23 mouse cellular contexts compared by ENCODE assay signal in genomic region chr19:17318733-17319132, GRCm38 (mm10). TPM values are rescaled to one million over a fixed set of nuclear protein-coding genes. Genes with fewer than 3 reads are reported as not detected.
DNase-seq lines count a peak whose midpoint lies in the region; ATAC-seq and TF ChIP-seq lines count a peak whose summit lies in the region.
"Had no signal": no experiment of that assay in that cellular context is flagged by ENCODE, and none has a peak within 500 bp of the region (broad histone marks: within the 10 kb centered on the region; RNA-seq: fewer than 3 reads in every experiment).

No protein-coding gene starts in this region.

- no peak for TF ChIP-seq CTCF in MEL (IDR thresholded peaks at IDR 0.05 in 2 of 3, conservative IDR thresholded peaks at IDR 0.05 in 1 of 3; ENCODE audit: control insufficient read depth in 1 of 3, insufficient read depth in 1 of 3, low read depth in 2 of 3, low read length in 3 of 3, poor library complexity in 1 of 3, severe bottlenecking in 1 of 3)

- H3K4me2 ChIP-seq in kidney, embryonic 15.5 days, result no peak overlapping the region
- H3K4me2 ChIP-seq in liver, embryonic 12.5 days, result no peak overlapping the region
- no peak overlapping the region for H3K4me2 ChIP-seq in liver, embryonic 11.5 days
- H3K4me2 ChIP-seq: embryonic facial prominence, embryonic 13.5 days; forebrain, embryonic 12.5 days; forebrain, embryonic 15.5 days; hindbrain, embryonic 12.5 days; hindbrain, embryonic 15.5 days had no signal

- no peak overlapping the region for H3K9ac ChIP-seq in kidney, embryonic 15.5 days
- H3K9ac ChIP-seq in liver, embryonic 12.5 days, result no peak overlapping the region
- H3K9ac ChIP-seq in liver, embryonic 11.5 days (ENCODE audit: low read depth, low read length), result no peak overlapping the region
- no peak overlapping the region for H3K9ac ChIP-seq in MEL (ENCODE audit: control insufficient read depth, low read depth, low read length, poor library complexity, severe bottlenecking)
- H3K9ac ChIP-seq: embryonic facial prominence, embryonic 13.5 days; forebrain, embryonic 12.5 days; forebrain, embryonic 15.5 days; hindbrain, embryonic 12.5 days; hindbrain, embryonic 15.5 days had no signal

- no peak for TF ChIP-seq EP300 in MEL (IDR thresholded peaks at IDR 0.05; ENCODE audit: low read depth in 1 of 2, low read length in 2 of 2)

- ATAC-seq in kidney, embryonic 15.5 days (replicated peaks; ENCODE audit: low FRiP score), result peak; percentile 64; the same call in 1 of the 2 replicates
- ATAC-seq in liver, embryonic 12.5 days, result no peak
- ATAC-seq in liver, embryonic 11.5 days (replicated peaks; ENCODE audit: low FRiP score), result no peak
- ATAC-seq: forebrain, embryonic 15.5 days had no signal

- H3K79me2 ChIP-seq in MEL (ENCODE audit: control insufficient read depth, insufficient read depth, low read length, poor library complexity), result no peaks in the 10 kb centered on the region

- no peak for TF ChIP-seq POLR2A in MEL (IDR thresholded peaks at IDR 0.05; ENCODE audit: control insufficient read depth in 1 of 2, insufficient read depth in 1 of 2, low read depth in 1 of 2, low read length in 2 of 2, poor library complexity in 1 of 2)

- TF ChIP-seq RAD21 in MEL (IDR thresholded peaks at IDR 0.05; ENCODE audit: low read depth, low read length), result no peak

- 7% methylated on average over 3 of the region's 3 CpGs for WGBS in kidney, embryonic 15.5 days
- WGBS in liver, embryonic 12.5 days (ENCODE audit: insufficient replicate concordance), result 53% methylated on average over 3 of the region's 3 CpGs
- WGBS in liver, embryonic 11.5 days, result 45% methylated on average over 3 of the region's 3 CpGs

- no peak overlapping the region for H3K27ac ChIP-seq in kidney, embryonic 15.5 days
- 0 out of 2 replicates have a peak overlapping the region, but pooled peaks have one; percentile 1 for H3K27ac ChIP-seq in liver, embryonic 12.5 days
- no peak overlapping the region for H3K27ac ChIP-seq in liver, embryonic 11.5 days (ENCODE audit: low read depth, low read length)
- H3K27ac ChIP-seq in MEL (ENCODE audit: control insufficient read depth, low read depth, low read length), result no peak overlapping the region
- H3K27ac ChIP-seq: embryonic facial prominence, embryonic 13.5 days; forebrain, embryonic 12.5 days; forebrain, embryonic 15.5 days; heart, adult 2 months; heart, embryonic 10.5 days; hindbrain, embryonic 12.5 days; hindbrain, embryonic 15.5 days had no signal

- no peaks in the 10 kb centered on the region for H3K4me1 ChIP-seq in kidney, embryonic 15.5 days
- H3K4me1 ChIP-seq in liver, embryonic 12.5 days, result peaks cover 31% of the 10 kb centered on the region
- peaks cover 11% of the 10 kb centered on the region for H3K4me1 ChIP-seq in liver, embryonic 11.5 days (replicated peaks; ENCODE audit: control insufficient read depth, insufficient read depth, low read length)
- H3K4me1 ChIP-seq in MEL (ENCODE audit: control insufficient read depth in 1 of 2, insufficient read depth in 2 of 2, low read length in 2 of 2), result peaks cover 6 to 18% of the 10 kb centered on the region in 2 experiments
- H3K4me1 ChIP-seq: forebrain, embryonic 12.5 days; forebrain, embryonic 15.5 days; hindbrain, embryonic 12.5 days; hindbrain, embryonic 15.5 days had no signal

- H3K4me3 ChIP-seq in kidney, embryonic 15.5 days (replicated peaks), result no peak overlapping the region
- H3K4me3 ChIP-seq in liver, embryonic 12.5 days, result no peak overlapping the region
- no peak overlapping the region for H3K4me3 ChIP-seq in liver, embryonic 11.5 days (ENCODE audit: low read depth, low read length)
- peak overlapping the region in 1 of 2 experiments; percentile 32; a peak in 1 of 4 replicates for H3K4me3 ChIP-seq in MEL (ENCODE audit: control insufficient read depth in 1 of 2, insufficient read depth in 1 of 2, low read depth in 2 of 2, low read length in 2 of 2)
- H3K4me3 ChIP-seq: embryonic facial prominence, embryonic 13.5 days; erythroblast, embryonic 14.5 days; forebrain, embryonic 12.5 days; forebrain, embryonic 15.5 days; heart, adult 2 months; heart, embryonic 10.5 days; hindbrain, embryonic 12.5 days; hindbrain, embryonic 15.5 days had no signal

- H3K27me3 ChIP-seq in kidney, embryonic 15.5 days, result no peaks in the 10 kb centered on the region
- no peaks in the 10 kb centered on the region for H3K27me3 ChIP-seq in liver, embryonic 12.5 days (replicated peaks)
- no peaks in the 10 kb centered on the region for H3K27me3 ChIP-seq in liver, embryonic 11.5 days (replicated peaks; ENCODE audit: control insufficient read depth, insufficient read depth, low read length)
- H3K27me3 ChIP-seq in MEL (ENCODE audit: control insufficient read depth in 1 of 2, insufficient read depth in 2 of 2, low read length in 2 of 2), result no peaks in the 10 kb centered on the region
- H3K27me3 ChIP-seq: embryonic facial prominence, embryonic 13.5 days; forebrain, embryonic 12.5 days; forebrain, embryonic 15.5 days; hindbrain, embryonic 12.5 days; hindbrain, embryonic 15.5 days had no signal

- no peaks in the 10 kb centered on the region for H3K9me3 ChIP-seq in kidney, embryonic 15.5 days (replicated peaks)
- H3K9me3 ChIP-seq in liver, embryonic 12.5 days (replicated peaks), result no peaks in the 10 kb centered on the region
- no peaks in the 10 kb centered on the region for H3K9me3 ChIP-seq in liver, embryonic 11.5 days (ENCODE audit: control insufficient read depth, low read length)
- no peaks in the 10 kb centered on the region for H3K9me3 ChIP-seq in MEL (replicated peaks; ENCODE audit: insufficient read depth, low read length)
- H3K9me3 ChIP-seq: embryonic facial prominence, embryonic 13.5 days; forebrain, embryonic 12.5 days; forebrain, embryonic 15.5 days; heart, embryonic 10.5 days; hindbrain, embryonic 12.5 days; hindbrain, embryonic 15.5 days had no signal

- no peaks in the 10 kb centered on the region for H3K36me3 ChIP-seq in kidney, embryonic 15.5 days
- H3K36me3 ChIP-seq in liver, embryonic 12.5 days, result no peaks in the 10 kb centered on the region
- H3K36me3 ChIP-seq in liver, embryonic 11.5 days (ENCODE audit: control insufficient read depth, insufficient read depth, low read length), result no peaks in the 10 kb centered on the region
- peaks cover 0 to 11% of the 10 kb centered on the region in 2 experiments; a peak in 2 of 4 replicates for H3K36me3 ChIP-seq in MEL (ENCODE audit: control insufficient read depth in 1 of 2, insufficient read depth in 2 of 2, low read length in 2 of 2)
- H3K36me3 ChIP-seq: embryonic facial prominence, embryonic 13.5 days; forebrain, embryonic 12.5 days; forebrain, embryonic 15.5 days; heart, embryonic 10.5 days; hindbrain, embryonic 12.5 days; hindbrain, embryonic 15.5 days had no signal

- no peak for DNase-seq in kidney, postnatal 10 days
- DNase-seq in liver, embryonic 11.5 days (ENCODE audit: low spot score), result no peak
- DNase-seq in 416B (ENCODE audit: low read depth) (peak; percentile 46), MEL (ENCODE audit: low read depth, low spot score) (peak; percentile 49)
- DNase-seq in urinary bladder, postnatal 25 days (ENCODE audit: low spot score), result no peak
- no peak for DNase-seq in adrenal gland, adult 18-20 months (ENCODE audit: low spot score in 2 of 2)
- DNase-seq: adrenal gland, adult 8-10 months; adrenal gland, postnatal 25 days; cerebellum, adult 11-12 months; cerebellum, adult 8-10 months; cerebellum, postnatal 10 days; cerebellum, postnatal 36 days; gastrocnemius, postnatal 25 days; heart, adult 2 months had no signal

TF ChIP-seq in MEL, 35 proteins besides CTCF, POLR2A, EP300 and RAD21:
- TF ChIP-seq JUND (IDR thresholded peaks at IDR 0.05; ENCODE audit: low read depth, low read length), result no peak
- no peak for TF ChIP-seq NRF1 (IDR thresholded peaks at IDR 0.05; ENCODE audit: insufficient read depth, low read depth, low read length, poor library complexity, severe bottlenecking)
- TF ChIP-seq NELFE (IDR thresholded peaks at IDR 0.05; ENCODE audit: low read depth, low read length), result no peak
- no peak for TF ChIP-seq SIN3A (IDR thresholded peaks at IDR 0.05; ENCODE audit: low read length)
- TF ChIP-seq CHD1 (IDR thresholded peaks at IDR 0.05; ENCODE audit: low read depth, low read length), result no peak
- TF ChIP-seq TBP (IDR thresholded peaks at IDR 0.05; ENCODE audit: low read depth, low read length), result no peak
- no peak for TF ChIP-seq GABPA (IDR thresholded peaks at IDR 0.05; ENCODE audit: low read depth, low read length)
- no peak for TF ChIP-seq ZNF384 (IDR thresholded peaks at IDR 0.05; ENCODE audit: low read depth, low read length)
- no peak for TF ChIP-seq HCFC1 (IDR thresholded peaks at IDR 0.05; ENCODE audit: low read depth, low read length)
- TF ChIP-seq MYC (IDR thresholded peaks at IDR 0.05; ENCODE audit: low read depth, low read length), result no peak
- TF ChIP-seq UBTF (IDR thresholded peaks at IDR 0.05; ENCODE audit: borderline replicate concordance, insufficient read depth, low read depth, low read length), result no peak
- no peak for TF ChIP-seq MYB (IDR thresholded peaks at IDR 0.05; ENCODE audit: low read depth, low read length)
- TF ChIP-seq MAZ (IDR thresholded peaks at IDR 0.05; ENCODE audit: low read depth, low read length), result no peak
- TF ChIP-seq KAT2A (conservative IDR thresholded peaks at IDR 0.05; ENCODE audit: low read depth, low read length), result no peak
- no peak for TF ChIP-seq TAL1 (IDR thresholded peaks at IDR 0.05; ENCODE audit: low read length)
- TF ChIP-seq CHD2 (IDR thresholded peaks at IDR 0.05; ENCODE audit: low read length), result no peak
- TF ChIP-seq E2F4 (IDR thresholded peaks at IDR 0.05; ENCODE audit: borderline replicate concordance, low read depth, low read length), result no peak
- TF ChIP-seq MAX (IDR thresholded peaks at IDR 0.05; ENCODE audit: low read length), result no peak
- TF ChIP-seq ELF1 (IDR thresholded peaks at IDR 0.05; ENCODE audit: low read depth, low read length), result no peak
- TF ChIP-seq TCF12 (IDR thresholded peaks at IDR 0.05; ENCODE audit: low read depth, low read length), result no peak
TF ChIP-seq in MEL: peak in this region for 0.

RNA-seq across cellular contexts. Expression of gene Gcnt1, which starts 53.9 kb away (rescaled TPM):
- 27.6 and 29.6 TPM in 2 replicates for polyA plus RNA-seq in kidney, embryonic 15.5 days (2015; fragmentation: Nextera tagmentation; extraction: Ambion mirVana)
- polyA plus RNA-seq in liver, embryonic 12.5 days (2016; fragmentation: Nextera tagmentation; extraction: Ambion mirVana), result 25.2 and 25.9 TPM in 2 replicates
- 26.0 and 28.8 TPM in 2 replicates for polyA plus RNA-seq in liver, embryonic 11.5 days (2014; fragmentation: Nextera tagmentation; extraction: Ambion mirVana)
- total RNA-seq in MEL (2012; rRNA removed), result 0.13 TPM in 1 of 2 replicates, not detected in the other
- polyA plus RNA-seq in MEL (2012; ENCODE audit: insufficient read depth in 1 of 2, insufficient read length in 2 of 2, low read depth in 1 of 2, low replicate concordance in 2 of 2, missing spikeins in 1 of 2), result under 1 TPM in 1 of 2 experiments, not detected in 1; 0.22 TPM
- total RNA-seq in adrenal gland, adult 18-20 months (2021), result 1 to 10 TPM; 2.5 to 2.6 TPM

Comparison
In these comparisons a context has a peak if more than half of its experiments do, and no peak if none do; other contexts are left out.
1. DNase-seq: peak in 416B (single experiment) and MEL (single experiment); none in kidney, postnatal 10 days (single experiment), liver, embryonic 11.5 days (single experiment), urinary bladder, postnatal 25 days (single experiment) and adrenal gland, adult 18-20 months (0 of 2).
2. RNA of gene Gcnt1, which starts 53.9 kb away (polyA plus RNA-seq): 27.6 to 29.6 TPM in kidney, embryonic 15.5 days, 26.0 to 28.8 TPM in liver, embryonic 11.5 days and 25.2 to 25.9 TPM in liver, embryonic 12.5 days; 0.22 TPM in MEL; every median in the first group is over 10 times any median in the second.